Mouse (Mus musculus) stomach, embryonic 16.5 days (tissue): ENCODE measurements at regions not wholly inside any gene's neighbourhood (a gene's known extent, or its start where the extent isn't known, plus 50 kb on each side); places are given as distances from the start of the nearest gene placed in this dataset.

Source experiments
- ATAC-seq: fragments of 200-750 bp; cut with Nextera tagmentation; 2 replicates; pipeline ENCODE4 v1.8.0; 2017; ENCODE audit warnings: moderate number of reproducible peaks, moderate TSS enrichment; ENCODE audit not compliant: insufficient read depth, low FRiP score
- H3K27ac ChIP-seq: fragments of 300-500 bp; sonication (generic); 2 replicates; pipeline ENCODE4 v1.5.1; 2014; ENCODE audit warnings: low read length
- H3K27me3 ChIP-seq: fragments of 300-500 bp; sonication (generic); 2 replicates; pipeline ENCODE4 v1.6.1; 2014; ENCODE audit warnings: low read length, control low read depth, mixed read lengths; ENCODE audit not compliant: control insufficient read depth, insufficient read depth
- H3K36me3 ChIP-seq: fragments of 300-500 bp; sonication (generic); 2 replicates; pipeline ENCODE4 v1.6.1; 2014; ENCODE audit warnings: low read length; ENCODE audit not compliant: control insufficient read depth, insufficient read depth
- H3K4me1 ChIP-seq: fragments of 300-500 bp; sonication (generic); 2 replicates; pipeline ENCODE4 v1.6.1; 2014; ENCODE audit warnings: low read length, control low read depth, mixed read lengths; ENCODE audit not compliant: control insufficient read depth, insufficient read depth
- H3K4me2 ChIP-seq: fragments of 300-500 bp; sonication (generic); 2 replicates; pipeline ENCODE4 v1.6.1; 2014; ENCODE audit warnings: low read depth, low read length, mixed read lengths
- H3K4me3 ChIP-seq: fragments of 300-500 bp; sonication (generic); replicated peaks from 2 replicates; pipeline ENCODE4 v1.5.1; 2014; ENCODE audit warnings: mild to moderate bottlenecking, low read length
- H3K9ac ChIP-seq: fragments of 300-500 bp; sonication (generic); 2 replicates; pipeline ENCODE4 v1.6.1; 2014; ENCODE audit warnings: low read length
- H3K9me3 ChIP-seq: fragments of 300-500 bp; sonication (generic); replicated peaks from 2 replicates; pipeline ENCODE4 v1.6.1; 2016; ENCODE audit warnings: low read length, control low read depth; ENCODE audit not compliant: control insufficient read depth
- WGBS: fragments of 180-500 bp; shearing (Covaris S2); extraction: QIAGEN DNeasy Blood & Tissue Kit; methylation state at CpG from one replicate; pipeline ENCODE4 v1.1.7; 2014; 5-methylcytosine and 5-hydroxymethylcytosine counted together

- 90% methylated on average over 1 of the region's 1 CpGs for WGBS
These were observed 246.0 kb upstream of the Pdcd1 start for GRCm38 (mm10) chr1:94298395-94298794.

GRCm38 (mm10) chr1:94272569-94272968 is 220.2 kb upstream of the Pdcd1 start:
- no peak overlapping the region for H3K9ac ChIP-seq
- no peaks in the 10 kb centered on the region for H3K9me3 ChIP-seq
- ATAC-seq = no peak
- no peaks in the 10 kb centered on the region for H3K4me1 ChIP-seq
- H3K4me3 ChIP-seq = no peak overlapping the region
- no peaks in the 10 kb centered on the region for H3K36me3 ChIP-seq
- H3K27ac ChIP-seq = no peak overlapping the region
- 76% methylated on average over 4 of the region's 4 CpGs for WGBS
- H3K27me3 ChIP-seq = no peaks in the 10 kb centered on the region
- no peak overlapping the region for H3K4me2 ChIP-seq

More at GRCm38 (mm10) chr1:94298395-94298794, 246.0 kb upstream of the Pdcd1 start:
- H3K9me3 ChIP-seq = no peaks in the 10 kb centered on the region
- H3K4me3 ChIP-seq = no peak overlapping the region
- H3K27ac ChIP-seq = no peak overlapping the region
- no peak overlapping the region for H3K9ac ChIP-seq
- H3K27me3 ChIP-seq = no peaks in the 10 kb centered on the region
- no peaks in the 10 kb centered on the region for H3K4me1 ChIP-seq
- no peaks in the 10 kb centered on the region for H3K36me3 ChIP-seq
- no peak for ATAC-seq
- no peak overlapping the region for H3K4me2 ChIP-seq

DNA sequence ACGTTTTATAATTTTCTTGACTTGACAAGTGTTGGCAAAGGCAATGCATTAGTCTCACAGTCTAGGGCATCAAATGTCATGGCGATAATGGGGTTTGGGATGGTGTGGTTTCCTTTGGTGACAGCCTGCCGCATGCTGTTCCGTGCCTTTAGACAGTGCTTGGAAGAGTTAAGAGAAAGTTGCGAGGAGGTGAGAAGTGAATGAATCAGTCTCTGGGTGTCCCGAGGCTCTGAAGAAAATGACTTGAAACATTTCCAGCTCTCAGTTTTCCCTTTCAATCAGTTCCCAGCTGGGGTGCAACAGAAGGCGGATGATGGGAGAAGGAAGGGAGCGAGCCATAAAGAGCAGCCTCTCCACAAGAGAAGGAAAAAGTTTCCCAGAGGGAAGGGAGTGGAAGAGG is 211.0 kb upstream of the Pdcd1 start:
- Histone ChIP-seq H3K4me1 (no peaks in the 10 kb centered on the region), H3K4me2 (no peak overlapping the region), H3K9me3 (no peaks in the 10 kb centered on the region), H3K27me3 (no peaks in the 10 kb centered on the region), H3K27ac (no peak overlapping the region), H3K9ac (no peak overlapping the region), H3K4me3 (no peak overlapping the region), H3K36me3 (no peaks in the 10 kb centered on the region)
- no peak for ATAC-seq
- 49% methylated on average over 8 of the region's 8 CpGs for whole genome bisulfite sequencing

DNA sequence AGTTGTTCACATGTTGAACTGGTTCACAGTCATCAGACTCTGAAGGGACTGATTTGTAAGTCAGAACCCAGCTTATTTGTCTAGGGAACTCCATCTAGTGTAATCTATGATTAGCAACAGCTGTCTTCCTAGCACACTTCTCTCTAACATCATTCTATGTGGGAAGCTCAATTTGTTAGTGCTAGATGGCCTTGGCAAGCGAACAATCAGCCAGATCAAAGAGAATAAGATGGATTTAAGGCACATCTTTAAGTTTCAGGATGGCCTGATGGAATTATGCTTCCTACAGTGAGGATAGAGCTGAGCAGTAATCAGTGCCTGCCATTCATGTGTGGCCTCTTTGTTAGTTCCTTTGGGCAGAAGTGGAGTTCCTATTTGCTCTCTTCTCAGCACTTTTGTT is 183.1 kb upstream of the Pdcd1 start:
- whole genome bisulfite sequencing = 51% methylated on average over 1 of the region's 1 CpGs
- H3K9me3 ChIP-seq = no peaks in the 10 kb centered on the region

GRCm38 (mm10) chr1:94221006-94221405 is 168.7 kb upstream of the Pdcd1 start:
- Histone ChIP-seq H3K4me3 (no peak overlapping the region), H3K9me3 (no peaks in the 10 kb centered on the region), H3K27me3 (no peaks in the 10 kb centered on the region), H3K9ac (no peak overlapping the region), H3K36me3 (no peaks in the 10 kb centered on the region), H3K4me1 (no peaks in the 10 kb centered on the region), H3K27ac (0 out of 2 replicates have a peak overlapping the region, but pooled peaks have one; percentile 2), H3K4me2 (no peak overlapping the region)
- WGBS = 24% methylated on average over 3 of the region's 3 CpGs
- peak; percentile 62; the same call in 1 of the 2 replicates for ATAC-seq

More for the DNA sequence above, 183.1 kb upstream of the Pdcd1 start:
- Histone ChIP-seq H3K4me2 (no peak overlapping the region), H3K36me3 (no peaks in the 10 kb centered on the region), H3K9ac (no peak overlapping the region), H3K27ac (no peak overlapping the region), H3K4me3 (no peak overlapping the region), H3K4me1 (no peaks in the 10 kb centered on the region), H3K27me3 (no peaks in the 10 kb centered on the region)
- no peak for ATAC-seq

GRCm38 (mm10) chr1:94217407-94217806 is 165.1 kb upstream of the Pdcd1 start:
- no peak overlapping the region for H3K27ac ChIP-seq
- H3K4me2 ChIP-seq = no peak overlapping the region
- H3K4me3 ChIP-seq = no peak overlapping the region
- WGBS = 65% methylated on average over 2 of the region's 2 CpGs
- H3K36me3 ChIP-seq = no peaks in the 10 kb centered on the region
- no peak for ATAC-seq
- no peak overlapping the region for H3K9ac ChIP-seq
- H3K4me1 ChIP-seq = no peaks in the 10 kb centered on the region
- no peaks in the 10 kb centered on the region for H3K27me3 ChIP-seq
- no peaks in the 10 kb centered on the region for H3K9me3 ChIP-seq

GRCm38 (mm10) chr1:94208929-94209328 is 156.6 kb upstream of the Pdcd1 start:
- no peak overlapping the region for H3K9ac ChIP-seq
- H3K36me3 ChIP-seq = no peaks in the 10 kb centered on the region
- no peaks in the 10 kb centered on the region for H3K27me3 ChIP-seq
- no peak for ATAC-seq
- H3K9me3 ChIP-seq = no peaks in the 10 kb centered on the region
- no peak overlapping the region for H3K4me2 ChIP-seq
- WGBS = 72% methylated on average over 4 of the region's 4 CpGs
- no peak overlapping the region for H3K27ac ChIP-seq
- no peak overlapping the region for H3K4me3 ChIP-seq
- no peaks in the 10 kb centered on the region for H3K4me1 ChIP-seq

GRCm38 (mm10) chr1:94207859-94208258 is 155.5 kb upstream of the Pdcd1 start:
- WGBS = 79% methylated on average over 7 of the region's 7 CpGs
- no peak overlapping the region for H3K4me3 ChIP-seq

DNA sequence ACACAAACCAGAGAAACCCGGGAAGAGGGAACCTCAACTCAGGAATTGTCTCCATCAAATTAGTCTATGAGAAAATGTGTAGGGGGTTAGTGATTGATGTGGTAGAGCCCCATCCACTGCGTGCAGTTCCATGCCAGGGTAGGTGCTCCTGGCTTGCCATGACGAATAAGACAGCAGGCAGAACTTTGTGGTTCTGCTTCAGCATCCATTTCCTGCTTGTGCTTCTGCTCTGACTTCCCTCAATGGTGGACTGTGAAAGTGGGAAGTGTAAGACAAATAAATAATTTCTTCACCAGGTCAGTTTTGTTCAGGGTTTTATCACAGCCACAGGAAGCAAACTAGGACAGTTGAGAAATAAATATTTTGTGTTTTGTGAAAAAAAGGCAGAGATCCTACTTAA is 150.9 kb upstream of the Pdcd1 start:
- no peaks in the 10 kb centered on the region for H3K27me3 ChIP-seq
- H3K4me1 ChIP-seq = no peaks in the 10 kb centered on the region
- no peak overlapping the region for H3K4me2 ChIP-seq
- no peak overlapping the region for H3K9ac ChIP-seq
- WGBS = 76% methylated on average over 3 of the region's 3 CpGs
- H3K27ac ChIP-seq = no peak overlapping the region
- H3K36me3 ChIP-seq = no peaks in the 10 kb centered on the region
- ATAC-seq = no peak
- H3K9me3 ChIP-seq = no peaks in the 10 kb centered on the region
- H3K4me3 ChIP-seq = no peak overlapping the region

More at GRCm38 (mm10) chr1:94207859-94208258, 155.5 kb upstream of the Pdcd1 start:
- Histone ChIP-seq H3K9me3 (no peaks in the 10 kb centered on the region), H3K4me1 (no peaks in the 10 kb centered on the region), H3K27ac (no peak overlapping the region), H3K27me3 (no peaks in the 10 kb centered on the region), H3K36me3 (no peaks in the 10 kb centered on the region), H3K4me2 (no peak overlapping the region), H3K9ac (no peak overlapping the region)
- no peak for ATAC-seq

DNA sequence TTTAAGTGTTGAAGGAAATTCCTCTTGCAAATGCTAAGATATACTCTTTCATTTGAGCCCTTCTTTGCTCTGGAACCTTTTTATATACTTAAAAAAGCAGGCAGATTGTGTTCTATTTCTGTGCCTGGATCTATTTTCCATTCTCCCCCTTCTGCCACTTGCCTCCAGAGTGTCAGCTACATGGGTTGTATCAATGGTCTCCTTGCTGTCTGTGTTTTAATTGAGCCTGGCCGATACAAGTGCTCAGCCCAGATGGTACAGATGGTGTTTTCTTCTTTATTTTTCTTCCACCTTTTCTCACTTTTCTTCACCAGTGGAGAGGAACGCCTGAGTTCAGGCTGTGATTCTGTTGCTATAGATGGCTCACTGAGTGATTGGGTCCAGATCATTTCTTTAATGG is 131.5 kb upstream of the Pdcd1 start:
- Histone ChIP-seq H3K9ac (no peak overlapping the region), H3K4me2 (no peak overlapping the region), H3K27ac (no peak overlapping the region), H3K27me3 (no peaks in the 10 kb centered on the region), H3K36me3 (no peaks in the 10 kb centered on the region), H3K9me3 (no peaks in the 10 kb centered on the region), H3K4me1 (no peaks in the 10 kb centered on the region), H3K4me3 (no peak overlapping the region)
- 87% methylated on average over 2 of the region's 2 CpGs for WGBS
- ATAC-seq = no peak
